Mouse (Mus musculus): ENCODE results near the gene Bcat1. TPM values are rescaled to one million over a fixed set of nuclear protein-coding genes. Genes with fewer than 3 reads are reported as not detected.
A peak's percentile ranks its signal among the peaks of the same experiment; 100 is the strongest.

The Bcat1 gene
- polyA plus RNA-seq, 1 experiment from 2014 or later: 119 TPM

DNA sequence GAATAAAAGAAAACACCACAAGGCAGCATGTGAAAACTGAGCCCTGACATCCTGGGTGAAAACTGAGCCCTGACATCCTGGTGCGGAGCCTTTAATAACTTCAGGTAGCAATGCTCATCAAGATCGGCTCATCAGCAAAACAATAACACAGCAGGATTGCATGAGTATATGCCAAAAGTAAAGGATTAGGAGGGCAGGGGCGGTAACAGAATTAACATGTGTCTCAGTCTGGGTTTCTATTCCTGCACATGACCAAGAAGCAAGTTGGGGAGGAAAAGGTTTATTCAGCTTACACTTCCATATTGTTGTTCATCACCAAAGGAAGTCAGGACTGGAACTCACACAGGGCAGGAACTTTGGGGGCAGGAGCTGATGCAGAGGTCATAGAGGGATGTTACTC is 93.9 kb downstream of the Bcat1 start:
- Histone ChIP-seq H3K27me3 (ENCODE audit: control insufficient read depth, insufficient read depth, low read length) (no peaks in the 10 kb centered on the region), H3K4me2 (ENCODE audit: low read depth, low read length) (no peak overlapping the region), H3K9me3 (ENCODE audit: control insufficient read depth, low read length) (no peaks in the 10 kb centered on the region), H3K4me1 (ENCODE audit: control insufficient read depth, insufficient read depth, low read length) (no peaks in the 10 kb centered on the region), H3K4me3 (ENCODE audit: low read depth, low read length) (no peak overlapping the region), H3K27ac (ENCODE audit: low read depth, low read length) (no peak overlapping the region), H3K36me3 (ENCODE audit: control insufficient read depth, insufficient read depth, low read length) (no peaks in the 10 kb centered on the region), H3K9ac (replicated peaks; ENCODE audit: low read depth, low read length) (no peak overlapping the region)
- 87% methylated on average over 3 of the region's 3 CpGs for WGBS
- no peak for ATAC-seq (ENCODE audit: low read depth)

DNA sequence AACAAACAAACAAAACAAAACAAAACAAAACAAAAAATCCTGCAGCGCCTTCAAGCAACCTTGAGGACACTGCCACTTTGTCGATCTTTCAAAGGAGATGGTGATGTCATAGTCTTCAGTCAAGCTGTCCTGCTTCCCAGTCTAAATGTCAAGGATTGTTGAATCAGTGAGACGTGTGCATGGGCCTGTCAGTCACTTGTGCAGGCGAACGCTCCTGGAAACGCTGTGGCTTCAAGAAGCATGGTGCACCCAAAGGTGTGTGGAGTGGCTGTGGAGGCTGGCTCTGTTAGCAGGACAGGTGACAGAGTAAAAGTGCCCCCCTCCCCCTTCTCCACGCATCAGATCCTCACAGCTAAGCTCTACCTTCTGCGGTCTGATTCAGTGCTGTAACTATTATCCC is 103.6 kb downstream of the Bcat1 start:
- H3K4me3 ChIP-seq (ENCODE audit: low read depth, low read length): no peak overlapping the region
- no peaks in the 10 kb centered on the region for H3K9me3 ChIP-seq (ENCODE audit: control insufficient read depth, low read length)
- H3K4me1 ChIP-seq (ENCODE audit: control insufficient read depth, insufficient read depth, low read length): no peaks in the 10 kb centered on the region
- no peak overlapping the region for H3K4me2 ChIP-seq (ENCODE audit: low read depth, low read length)
- H3K27me3 ChIP-seq (ENCODE audit: control insufficient read depth, insufficient read depth, low read length): no peaks in the 10 kb centered on the region
- 88% methylated on average over 8 of the region's 8 CpGs for WGBS
- no peak overlapping the region for H3K9ac ChIP-seq (replicated peaks; ENCODE audit: low read depth, low read length)
- ATAC-seq (ENCODE audit: low read depth): no peak
- H3K27ac ChIP-seq (ENCODE audit: low read depth, low read length): no peak overlapping the region
- no peaks in the 10 kb centered on the region for H3K36me3 ChIP-seq (ENCODE audit: control insufficient read depth, insufficient read depth, low read length)

DNA sequence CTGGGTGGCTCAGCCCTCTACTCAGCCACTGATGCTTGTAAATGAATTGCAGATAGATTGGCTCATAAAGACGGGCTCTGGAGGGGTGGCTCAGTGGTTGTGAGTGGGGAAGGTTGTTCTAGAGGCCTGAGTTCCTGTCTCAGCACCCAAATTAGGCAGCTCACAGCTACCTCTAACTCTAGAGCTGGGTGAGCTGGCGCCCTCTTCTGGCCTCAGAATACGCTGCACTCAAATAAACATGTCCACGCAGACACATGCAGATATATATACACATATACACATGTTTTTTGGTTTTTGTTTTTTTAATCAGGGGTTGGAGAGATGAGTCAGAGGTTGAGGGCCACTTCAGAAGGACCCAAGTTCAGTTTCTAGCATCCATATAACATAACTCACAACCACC is 105.1 kb downstream of the Bcat1 start:
- Histone ChIP-seq H3K9ac (replicated peaks; ENCODE audit: low read depth, low read length) (no peak overlapping the region), H3K27ac (ENCODE audit: low read depth, low read length) (no peak overlapping the region), H3K4me2 (ENCODE audit: low read depth, low read length) (no peak overlapping the region), H3K27me3 (ENCODE audit: control insufficient read depth, insufficient read depth, low read length) (no peaks in the 10 kb centered on the region), H3K36me3 (ENCODE audit: control insufficient read depth, insufficient read depth, low read length) (no peaks in the 10 kb centered on the region), H3K4me1 (ENCODE audit: control insufficient read depth, insufficient read depth, low read length) (no peaks in the 10 kb centered on the region), H3K4me3 (ENCODE audit: low read depth, low read length) (no peak overlapping the region), H3K9me3 (ENCODE audit: control insufficient read depth, low read length) (no peaks in the 10 kb centered on the region)
- 82% methylated on average over 4 of the region's 4 CpGs for WGBS
- ATAC-seq (ENCODE audit: low read depth): no peak

DNA sequence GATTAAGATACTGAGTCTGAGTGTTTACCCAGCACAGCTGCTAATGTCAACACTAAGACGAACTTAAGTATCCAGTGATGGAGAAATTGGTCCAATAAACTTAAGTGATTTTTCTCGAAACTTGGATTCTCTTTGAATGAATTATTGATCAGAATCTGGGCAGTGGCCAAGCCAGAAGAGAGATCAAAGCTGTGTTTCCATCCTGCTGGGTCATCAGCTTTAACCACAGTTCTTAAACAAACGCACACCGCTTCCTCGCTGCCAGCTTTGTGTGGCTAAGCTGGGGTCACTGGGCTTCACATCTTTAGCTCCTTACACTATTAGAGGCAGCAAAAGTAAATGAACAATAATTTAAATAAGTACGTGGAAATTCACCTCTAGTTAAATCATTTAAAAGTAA is 108.4 kb downstream of the Bcat1 start:
- no peak for ATAC-seq (ENCODE audit: low read depth)
- Histone ChIP-seq H3K9ac (replicated peaks; ENCODE audit: low read depth, low read length) (no peak overlapping the region), H3K36me3 (ENCODE audit: control insufficient read depth, insufficient read depth, low read length) (no peaks in the 10 kb centered on the region), H3K4me1 (ENCODE audit: control insufficient read depth, insufficient read depth, low read length) (no peaks in the 10 kb centered on the region), H3K4me3 (ENCODE audit: low read depth, low read length) (no peak overlapping the region), H3K9me3 (ENCODE audit: control insufficient read depth, low read length) (no peaks in the 10 kb centered on the region), H3K4me2 (ENCODE audit: low read depth, low read length) (no peak overlapping the region), H3K27ac (ENCODE audit: low read depth, low read length) (no peak overlapping the region), H3K27me3 (ENCODE audit: control insufficient read depth, insufficient read depth, low read length) (no peaks in the 10 kb centered on the region)
- 55% methylated on average over 6 of the region's 6 CpGs for WGBS

DNA sequence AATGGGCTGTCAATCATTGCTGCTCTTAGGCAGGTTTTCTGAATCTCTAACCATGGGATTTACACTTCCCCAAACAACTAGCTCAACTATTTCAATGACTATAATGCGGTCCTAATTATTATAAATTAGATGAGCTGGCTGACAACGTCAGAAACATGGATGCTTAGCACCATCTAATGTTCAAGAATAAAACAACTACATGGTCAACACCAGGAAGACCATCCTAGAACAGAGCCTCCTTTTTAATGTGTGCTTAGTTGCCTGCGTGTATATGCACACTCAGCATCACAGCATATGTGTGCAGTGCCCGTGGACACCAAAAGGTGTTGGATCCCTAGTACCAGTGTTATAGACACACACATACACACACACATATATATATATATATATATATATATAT is 111.8 kb downstream of the Bcat1 start:
- Histone ChIP-seq H3K9ac (replicated peaks; ENCODE audit: low read depth, low read length) (no peak overlapping the region), H3K4me2 (ENCODE audit: low read depth, low read length) (no peak overlapping the region), H3K4me1 (ENCODE audit: control insufficient read depth, insufficient read depth, low read length) (no peaks in the 10 kb centered on the region), H3K9me3 (ENCODE audit: control insufficient read depth, low read length) (no peaks in the 10 kb centered on the region), H3K36me3 (ENCODE audit: control insufficient read depth, insufficient read depth, low read length) (no peaks in the 10 kb centered on the region), H3K27me3 (ENCODE audit: control insufficient read depth, insufficient read depth, low read length) (no peaks in the 10 kb centered on the region), H3K27ac (ENCODE audit: low read depth, low read length) (no peak overlapping the region), H3K4me3 (ENCODE audit: low read depth, low read length) (no peak overlapping the region)
- ATAC-seq (ENCODE audit: low read depth): 0 out of 2 replicates have a peak, but pooled peaks have one; percentile 24
- 80% methylated on average over 4 of the region's 4 CpGs for whole genome bisulfite sequencing

DNA sequence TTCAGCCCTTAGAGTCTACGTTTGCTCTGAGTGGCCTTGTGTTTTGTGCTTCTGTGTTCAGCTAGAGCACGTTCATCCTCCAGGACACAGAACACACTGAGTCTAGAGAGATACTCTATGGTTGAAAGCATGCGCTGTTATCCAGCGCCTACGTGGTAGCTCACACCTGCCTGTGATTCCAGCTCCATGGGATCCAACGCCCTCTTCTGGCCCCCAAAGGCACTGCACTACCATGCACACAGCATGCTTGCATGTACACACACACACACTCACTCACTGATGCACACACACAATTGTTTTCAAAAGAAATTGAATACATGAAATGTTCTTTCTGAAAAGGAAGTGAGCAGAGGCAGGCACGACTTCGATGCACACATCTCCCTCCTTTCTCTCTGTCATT is 112.8 kb downstream of the Bcat1 start:
- WGBS: 86% methylated on average over 8 of the region's 8 CpGs
- Histone ChIP-seq H3K9me3 (ENCODE audit: control insufficient read depth, low read length) (no peaks in the 10 kb centered on the region), H3K4me1 (ENCODE audit: control insufficient read depth, insufficient read depth, low read length) (no peaks in the 10 kb centered on the region), H3K27me3 (ENCODE audit: control insufficient read depth, insufficient read depth, low read length) (no peaks in the 10 kb centered on the region), H3K9ac (replicated peaks; ENCODE audit: low read depth, low read length) (no peak overlapping the region), H3K36me3 (ENCODE audit: control insufficient read depth, insufficient read depth, low read length) (no peaks in the 10 kb centered on the region), H3K4me2 (ENCODE audit: low read depth, low read length) (no peak overlapping the region), H3K27ac (ENCODE audit: low read depth, low read length) (no peak overlapping the region), H3K4me3 (ENCODE audit: low read depth, low read length) (no peak overlapping the region)
- ATAC-seq (ENCODE audit: low read depth): no peak

DNA sequence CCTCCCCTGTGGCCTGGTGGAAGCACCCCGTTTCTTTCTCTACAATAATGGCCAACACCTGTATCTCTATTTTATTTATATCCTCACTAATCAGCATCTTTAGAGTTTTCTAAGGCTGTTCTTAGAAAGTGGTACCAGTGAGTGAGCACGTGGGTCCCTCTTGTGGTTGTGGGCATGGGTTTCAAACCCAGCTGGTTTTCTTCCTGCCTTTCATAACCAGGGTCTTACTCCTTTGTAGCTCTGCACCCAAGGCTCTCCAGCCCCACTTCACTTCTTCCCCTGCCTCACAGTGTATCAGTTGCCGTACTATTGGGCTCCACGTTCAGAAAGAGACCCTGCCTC is 114.0 kb downstream of the Bcat1 start:
- ATAC-seq (ENCODE audit: low read depth): peak; percentile 16; the same call in 1 of the 2 replicates
- Histone ChIP-seq H3K27ac (ENCODE audit: low read depth, low read length) (no peak overlapping the region), H3K4me3 (ENCODE audit: low read depth, low read length) (no peak overlapping the region; the same call in 1 of the 2 replicates)

DNA sequence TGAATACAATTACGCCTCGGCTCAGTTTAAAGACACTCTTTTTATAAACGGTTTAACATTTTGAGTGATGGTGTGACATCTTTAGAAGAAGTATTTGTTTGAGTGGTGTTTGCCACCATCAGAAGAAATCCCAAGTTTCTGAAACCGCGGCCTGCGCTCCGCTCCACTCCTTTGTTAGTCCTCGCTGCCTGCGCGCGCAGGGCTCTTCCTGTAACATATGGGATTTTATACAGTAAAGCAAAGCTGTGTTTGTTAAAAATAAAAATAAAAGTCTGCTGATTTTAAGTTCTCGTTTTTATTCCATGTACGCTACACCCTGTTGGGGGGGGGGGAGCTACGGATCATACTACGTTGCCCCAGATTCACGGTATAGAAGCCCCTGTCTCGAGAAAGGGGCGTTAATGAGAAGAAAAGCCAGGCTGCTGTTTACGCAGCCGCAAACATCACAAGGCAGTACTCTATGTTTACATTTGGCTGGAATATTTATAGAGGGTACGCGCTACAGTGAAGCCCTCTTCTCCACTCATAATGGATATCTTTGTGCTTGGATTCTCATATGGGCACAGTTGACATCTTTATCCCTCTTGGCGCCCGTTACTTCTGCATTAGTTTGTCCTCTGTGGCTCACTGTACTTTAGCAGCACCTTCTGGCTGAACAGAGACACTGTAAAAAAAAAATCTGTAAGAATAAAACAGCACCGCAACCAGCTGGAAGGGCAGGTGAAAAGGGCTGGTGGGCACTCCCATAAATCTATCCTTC is 114.6 kb downstream of the Bcat1 start:
- H3K4me2 ChIP-seq (ENCODE audit: low read depth, low read length): peak overlapping the region; percentile 11; the same call in 1 of the 2 replicates
- no peaks in the 10 kb centered on the region for H3K27me3 ChIP-seq (ENCODE audit: control insufficient read depth, insufficient read depth, low read length)
- H3K4me1 ChIP-seq (ENCODE audit: control insufficient read depth, insufficient read depth, low read length): no peaks in the 10 kb centered on the region
- WGBS: 66% methylated on average over 25 of the region's 25 CpGs
- no peaks in the 10 kb centered on the region for H3K36me3 ChIP-seq (ENCODE audit: control insufficient read depth, insufficient read depth, low read length)
- H3K27ac ChIP-seq (ENCODE audit: low read depth, low read length): no peak overlapping the region
- H3K4me3 ChIP-seq (ENCODE audit: low read depth, low read length): no peak overlapping the region; the same call in 1 of the 2 replicates
- peak; percentile 71 for ATAC-seq (ENCODE audit: low read depth)
- no peak overlapping the region for H3K9ac ChIP-seq (replicated peaks; ENCODE audit: low read depth, low read length)
- no peaks in the 10 kb centered on the region for H3K9me3 ChIP-seq (ENCODE audit: control insufficient read depth, low read length)

More for the DNA sequence above, 114.0 kb downstream of the Bcat1 start:
- WGBS: 58% methylated on average over 4 of the region's 4 CpGs
- no peaks in the 10 kb centered on the region for H3K9me3 ChIP-seq (ENCODE audit: control insufficient read depth, low read length)
- H3K36me3 ChIP-seq (ENCODE audit: control insufficient read depth, insufficient read depth, low read length): no peaks in the 10 kb centered on the region
- H3K4me1 ChIP-seq (ENCODE audit: control insufficient read depth, insufficient read depth, low read length): no peaks in the 10 kb centered on the region
- no peaks in the 10 kb centered on the region for H3K27me3 ChIP-seq (ENCODE audit: control insufficient read depth, insufficient read depth, low read length)
- 0 out of 2 replicates have a peak overlapping the region, but pooled peaks have one; percentile 11 for H3K4me2 ChIP-seq (ENCODE audit: low read depth, low read length)
- no peak overlapping the region for H3K9ac ChIP-seq (replicated peaks; ENCODE audit: low read depth, low read length)

DNA sequence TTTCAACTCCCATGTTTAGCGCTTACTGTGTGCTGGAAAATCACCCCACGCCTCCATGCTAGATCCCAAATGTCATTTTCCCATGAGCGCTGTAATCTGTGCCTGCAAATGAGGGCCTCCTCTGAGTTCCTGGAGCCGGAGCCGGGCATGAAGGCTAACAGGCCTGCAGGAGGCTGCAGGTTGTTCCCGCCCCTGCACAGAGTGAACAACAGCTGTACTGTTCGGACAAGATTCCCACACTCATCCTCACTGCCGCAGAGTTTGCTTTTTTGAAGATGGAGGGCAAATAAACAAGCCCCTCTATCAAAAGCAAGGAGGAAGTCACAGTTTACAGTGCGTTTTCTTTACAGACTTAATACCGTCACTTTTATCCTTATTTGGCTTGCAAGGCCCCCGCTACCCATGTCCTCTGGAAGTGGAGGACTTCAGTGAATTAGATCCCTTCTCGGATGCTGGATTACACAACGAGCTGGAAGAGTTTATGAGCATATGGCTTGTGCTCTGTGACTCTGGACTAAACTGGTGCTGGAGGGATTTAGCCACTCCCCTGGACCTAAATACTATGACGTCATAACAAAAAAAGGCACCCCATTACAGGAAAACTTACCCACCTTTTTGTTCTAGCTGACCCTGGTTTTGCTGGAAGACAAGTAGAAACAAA is 120.0 kb downstream of the Bcat1 start:
- Histone ChIP-seq H3K9ac (replicated peaks; ENCODE audit: low read depth, low read length) (no peak overlapping the region), H3K4me1 (ENCODE audit: control insufficient read depth, insufficient read depth, low read length) (no peaks in the 10 kb centered on the region), H3K36me3 (ENCODE audit: control insufficient read depth, insufficient read depth, low read length) (no peaks in the 10 kb centered on the region), H3K27ac (ENCODE audit: low read depth, low read length) (no peak overlapping the region), H3K9me3 (ENCODE audit: control insufficient read depth, low read length) (no peaks in the 10 kb centered on the region), H3K27me3 (ENCODE audit: control insufficient read depth, insufficient read depth, low read length) (no peaks in the 10 kb centered on the region), H3K4me2 (ENCODE audit: low read depth, low read length) (no peak overlapping the region), H3K4me3 (ENCODE audit: low read depth, low read length) (no peak overlapping the region)
- ATAC-seq (ENCODE audit: low read depth): no peak
- 57% methylated on average over 14 of the region's 14 CpGs for whole genome bisulfite sequencing

All from neural tube, embryonic 14.5 days (tissue).